Mouse (Mus musculus): Measurements from ENCODE around the gene Ube2ql1. TPM values are rescaled to one million over a fixed set of nuclear protein-coding genes. Genes with fewer than 3 reads are reported as not detected.

Ube2ql1 gene
- not detected in 3 replicates for total RNA-seq (2017)

GRCm38 (mm10) chr13:69739759-69740135, at the start of gene Ube2ql1:
Ube2ql1 (minus strand) TSS chr13:69739889.
- no peak for ATAC-seq (replicated peaks; ENCODE audit: insufficient number of reproducible peaks, low FRiP score, low TSS enrichment, poor library complexity, severe bottlenecking)

GRCm38 (mm10) chr13:69788704-69789103, 49.0 kb upstream of the Ube2ql1 start:
- ATAC-seq (replicated peaks; ENCODE audit: insufficient number of reproducible peaks, low FRiP score, low TSS enrichment, poor library complexity, severe bottlenecking), result no peak

GRCm38 (mm10) chr13:69778221-69778620, 38.5 kb upstream of the Ube2ql1 start:
- no peak for ATAC-seq (replicated peaks; ENCODE audit: insufficient number of reproducible peaks, low FRiP score, low TSS enrichment, poor library complexity, severe bottlenecking)

- ATAC-seq (replicated peaks; ENCODE audit: insufficient number of reproducible peaks, low FRiP score, low TSS enrichment, poor library complexity, severe bottlenecking), result no peak
Measured at GRCm38 (mm10) chr13:69772358-69772757, 32.7 kb upstream of the Ube2ql1 start.

GRCm38 (mm10) chr13:69770538-69771456, 31.1 kb upstream of the Ube2ql1 start:
- ATAC-seq (replicated peaks; ENCODE audit: insufficient number of reproducible peaks, low FRiP score, low TSS enrichment, poor library complexity, severe bottlenecking), result no peak

GRCm38 (mm10) chr13:69768152-69768551, 28.5 kb upstream of the Ube2ql1 start:
- ATAC-seq (replicated peaks; ENCODE audit: insufficient number of reproducible peaks, low FRiP score, low TSS enrichment, poor library complexity, severe bottlenecking), result no peak

- ATAC-seq (replicated peaks; ENCODE audit: insufficient number of reproducible peaks, low FRiP score, low TSS enrichment, poor library complexity, severe bottlenecking), result no peak
Measured at GRCm38 (mm10) chr13:69764646-69765045, 25.0 kb upstream of the Ube2ql1 start.

- ATAC-seq (replicated peaks; ENCODE audit: insufficient number of reproducible peaks, low FRiP score, low TSS enrichment, poor library complexity, severe bottlenecking), result no peak
Measured at GRCm38 (mm10) chr13:69761393-69761792, 21.7 kb upstream of the Ube2ql1 start.

- no peak for ATAC-seq (replicated peaks; ENCODE audit: insufficient number of reproducible peaks, low FRiP score, low TSS enrichment, poor library complexity, severe bottlenecking)
Measured at GRCm38 (mm10) chr13:69758979-69759378, 19.3 kb upstream of the Ube2ql1 start.

GRCm38 (mm10) chr13:69752875-69753274, 13.2 kb upstream of the Ube2ql1 start:
- no peak for ATAC-seq (replicated peaks; ENCODE audit: insufficient number of reproducible peaks, low FRiP score, low TSS enrichment, poor library complexity, severe bottlenecking)

- no peak for ATAC-seq (replicated peaks; ENCODE audit: insufficient number of reproducible peaks, low FRiP score, low TSS enrichment, poor library complexity, severe bottlenecking)
Measured at GRCm38 (mm10) chr13:69751510-69751909, 11.8 kb upstream of the Ube2ql1 start.

GRCm38 (mm10) chr13:69748756-69749155, 9.1 kb upstream of the Ube2ql1 start:
- no peak for ATAC-seq (replicated peaks; ENCODE audit: insufficient number of reproducible peaks, low FRiP score, low TSS enrichment, poor library complexity, severe bottlenecking)

- no peak for ATAC-seq (replicated peaks; ENCODE audit: insufficient number of reproducible peaks, low FRiP score, low TSS enrichment, poor library complexity, severe bottlenecking)
Measured at GRCm38 (mm10) chr13:69740331-69741285, 919 bp upstream of the Ube2ql1 start.

GRCm38 (mm10) chr13:69739091-69739758, 464 bp downstream of the Ube2ql1 start:
- ATAC-seq (replicated peaks; ENCODE audit: insufficient number of reproducible peaks, low FRiP score, low TSS enrichment, poor library complexity, severe bottlenecking), result no peak

- no peak for ATAC-seq (replicated peaks; ENCODE audit: insufficient number of reproducible peaks, low FRiP score, low TSS enrichment, poor library complexity, severe bottlenecking)
Measured at GRCm38 (mm10) chr13:69738461-69738971, 1.2 kb downstream of the Ube2ql1 start.

- no peak for ATAC-seq (replicated peaks; ENCODE audit: insufficient number of reproducible peaks, low FRiP score, low TSS enrichment, poor library complexity, severe bottlenecking)
Measured at GRCm38 (mm10) chr13:69737444-69738185, 2.1 kb downstream of the Ube2ql1 start.

GRCm38 (mm10) chr13:69732636-69733035, 7.1 kb downstream of the Ube2ql1 start:
- ATAC-seq (replicated peaks; ENCODE audit: insufficient number of reproducible peaks, low FRiP score, low TSS enrichment, poor library complexity, severe bottlenecking), result no peak

- no peak for ATAC-seq (replicated peaks; ENCODE audit: insufficient number of reproducible peaks, low FRiP score, low TSS enrichment, poor library complexity, severe bottlenecking)
Measured at GRCm38 (mm10) chr13:69725376-69725775, 14.3 kb downstream of the Ube2ql1 start.

Measured in monocyte, adult 5-6 weeks (primary cell).